Mouse (Mus musculus) 416B (cell line): ENCODE measurements around the gene Eif4g1.

ENCODE experiments used
- DNase-seq: peaks from one replicate; pipeline ENCODE4 v3.0.0; 2011; ENCODE audit warnings: low read depth

Eif4g1 gene

DNA sequence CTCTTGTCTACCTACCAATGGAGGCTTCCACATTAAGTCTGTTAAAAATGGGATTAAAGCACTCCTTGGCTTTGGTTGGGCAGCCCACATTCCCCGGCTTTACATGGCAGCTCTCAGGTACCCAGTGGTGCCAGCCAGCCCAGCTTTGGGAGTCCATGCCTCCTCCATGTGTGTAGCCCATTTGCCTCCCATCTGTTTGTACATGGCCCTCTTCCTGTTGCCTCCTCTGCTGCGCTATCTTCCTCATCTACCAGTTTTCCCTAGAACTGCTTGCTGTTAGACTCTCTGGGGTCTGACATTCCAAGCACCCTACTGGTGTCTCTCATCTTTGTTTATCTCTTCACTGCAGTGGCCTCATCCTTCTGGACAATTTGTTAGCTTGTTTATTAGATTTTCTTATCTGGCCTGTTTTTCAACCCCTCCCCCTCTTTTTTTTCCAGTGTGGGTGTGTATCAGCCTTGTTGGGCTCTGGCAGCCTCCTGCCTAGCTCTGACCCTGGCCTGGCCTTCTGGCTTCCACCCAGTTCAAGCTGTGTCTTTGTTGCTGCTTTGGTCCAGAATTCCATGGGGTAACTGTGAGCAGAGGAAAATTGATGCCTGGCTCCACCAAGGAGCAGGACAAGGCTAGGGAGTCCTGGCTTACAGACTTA, 38.4 kb downstream of the Eif4g1 start:
- DNase-seq: no peak

DNA sequence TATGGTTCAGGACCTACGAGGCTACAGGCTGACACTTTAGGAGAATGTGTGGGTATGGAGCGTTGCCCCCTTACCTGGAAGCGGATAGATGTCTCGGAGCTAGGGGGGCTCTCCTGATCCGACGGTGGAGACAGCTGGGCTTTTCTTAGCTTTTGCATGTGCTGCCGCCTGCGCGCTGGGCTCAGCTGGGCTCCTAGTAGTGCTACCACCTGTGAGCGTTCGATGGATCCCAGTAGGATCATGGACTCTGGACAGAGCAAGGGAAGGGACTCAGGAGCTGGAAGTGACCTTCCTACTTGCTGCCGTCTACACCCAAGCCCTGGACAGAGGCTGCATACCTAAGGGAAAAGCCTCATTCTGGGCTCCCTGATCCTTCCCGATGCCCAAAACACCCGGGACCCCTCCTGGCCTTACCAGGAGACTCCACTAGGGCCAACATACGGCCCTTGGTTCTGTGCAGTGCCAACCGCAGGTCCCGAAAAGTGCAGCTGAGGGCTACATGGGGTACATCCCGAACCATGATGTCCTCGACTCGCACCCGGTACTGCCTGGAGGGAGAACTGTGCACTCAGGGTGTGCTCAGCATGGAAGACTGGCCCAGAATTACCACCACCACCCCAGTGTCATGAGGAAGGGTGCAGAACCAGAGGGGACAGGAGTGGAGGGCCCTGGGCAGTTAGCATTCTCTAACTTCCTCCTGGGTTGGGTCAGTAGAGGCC, 40.3 kb downstream of the Eif4g1 start:
- no peak for DNase-seq

DNA sequence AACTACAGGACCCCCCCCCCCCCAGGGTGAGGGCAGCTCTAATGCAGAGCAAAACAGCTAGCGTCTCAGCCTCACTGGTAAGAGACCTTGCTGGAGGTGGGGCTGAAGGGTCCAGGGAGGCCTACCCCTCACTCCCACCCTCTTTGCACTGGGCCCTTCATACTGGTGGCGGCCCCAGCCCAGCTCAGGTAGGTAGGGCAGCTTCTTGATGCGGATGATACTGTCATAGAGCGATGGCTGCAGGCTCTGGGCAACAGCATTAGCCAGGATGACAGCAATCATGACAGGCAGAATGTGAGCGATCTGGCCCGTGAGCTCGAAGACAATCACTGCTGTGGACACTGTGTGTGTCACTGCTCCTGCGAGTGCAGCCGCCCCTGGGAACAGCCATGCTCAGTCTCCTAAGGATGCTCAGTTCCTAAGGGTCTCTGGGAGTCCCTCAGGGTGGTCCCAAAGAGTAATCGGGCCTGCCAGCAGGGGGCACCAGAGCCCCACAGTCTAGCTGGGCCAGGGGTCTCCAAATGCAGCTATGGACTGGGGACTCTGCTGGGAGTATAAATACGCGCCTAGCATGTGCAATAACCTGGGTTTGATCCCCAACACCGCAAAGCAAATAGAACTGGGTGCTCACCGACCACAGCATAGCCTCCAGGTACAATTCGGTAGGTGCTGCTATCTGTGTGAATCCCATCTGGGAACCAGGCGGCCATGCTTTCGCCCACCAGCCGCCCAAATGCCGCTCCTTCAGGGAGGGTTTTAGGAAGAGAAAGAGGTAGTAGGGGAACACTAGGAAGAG, 41.0 kb downstream of the Eif4g1 start:
- DNase-seq: no peak

DNA sequence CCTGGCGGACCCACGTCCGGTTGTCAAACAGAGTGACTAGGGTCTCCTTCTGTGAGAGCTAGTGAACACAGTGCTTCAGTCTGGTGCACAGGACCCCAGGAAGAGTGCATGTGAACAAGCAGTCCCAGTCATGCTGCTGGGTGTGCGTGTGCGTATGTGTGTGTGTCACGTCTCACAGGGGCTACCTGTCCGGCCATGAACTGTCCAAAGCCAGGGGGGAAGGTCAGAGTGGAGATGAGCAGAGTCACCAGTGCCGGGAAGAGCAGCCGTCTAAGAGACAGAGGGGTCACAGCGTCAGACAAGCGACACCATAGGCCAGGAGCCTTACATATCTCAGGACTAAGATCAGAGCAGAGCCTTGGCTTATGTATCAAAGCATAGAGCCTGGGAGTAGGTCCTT, 42.3 kb downstream of the Eif4g1 start:
- no peak for DNase-seq

DNA sequence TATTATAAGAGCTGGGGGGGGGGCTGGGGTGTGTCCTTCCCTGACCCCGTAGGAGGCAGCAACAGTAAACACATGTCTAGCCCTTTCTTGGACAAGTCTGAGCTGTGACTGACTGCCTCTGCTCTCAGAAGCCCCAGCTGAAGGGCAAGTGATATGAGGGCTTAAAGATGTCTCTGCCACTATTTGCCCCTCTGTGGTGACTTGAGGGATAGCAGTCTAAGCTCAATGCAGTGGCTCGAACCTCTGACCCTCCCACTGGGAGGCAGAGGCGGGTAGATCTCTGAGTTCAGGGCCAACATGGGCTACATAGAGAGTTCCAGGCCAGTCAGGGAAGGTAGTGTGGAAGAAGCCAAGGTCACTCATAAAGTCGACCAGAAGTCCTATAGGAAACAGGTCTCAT, 42.7 kb downstream of the Eif4g1 start:
- DNase-seq: peak; percentile 45

DNA sequence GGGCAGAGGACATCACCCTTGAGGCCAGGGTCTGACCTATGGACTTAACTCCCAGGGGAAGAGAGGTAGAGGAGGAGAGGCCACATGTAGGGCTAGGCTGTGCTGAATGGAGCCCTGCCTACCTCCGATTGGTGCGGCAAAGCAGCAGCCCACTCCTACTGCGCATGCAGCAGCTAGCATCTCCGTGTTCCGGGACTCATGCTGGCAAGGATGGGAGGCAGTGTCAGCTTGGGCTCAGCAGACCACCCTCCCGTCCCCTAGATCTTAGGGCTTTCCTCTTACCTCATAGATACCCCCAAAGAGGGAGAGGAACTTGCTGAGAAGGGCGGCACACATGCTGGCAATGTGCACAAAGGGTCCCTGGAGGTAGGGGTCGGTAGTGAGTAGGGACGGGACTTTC, 44.1 kb downstream of the Eif4g1 start:
- no peak for DNase-seq

DNA sequence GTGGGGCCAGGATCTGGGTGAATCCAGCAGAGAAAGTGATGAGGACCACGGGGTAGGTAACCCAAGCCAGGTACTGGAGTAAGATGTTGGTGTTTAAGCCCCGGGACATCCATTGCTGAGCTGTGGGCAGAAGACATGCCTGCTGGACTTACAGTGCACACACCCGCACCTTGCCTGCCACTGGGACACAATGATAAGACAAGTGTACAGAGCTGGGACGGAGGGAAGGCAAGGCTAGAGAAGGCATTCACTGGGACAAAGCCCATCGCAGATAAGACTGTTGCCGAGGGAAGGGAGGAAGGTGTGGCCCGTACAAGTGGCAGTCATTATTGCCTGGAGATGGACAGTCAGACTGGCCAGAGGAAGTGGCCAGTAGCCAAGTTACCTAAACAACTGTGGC, 44.8 kb downstream of the Eif4g1 start:
- DNase-seq: no peak

DNA sequence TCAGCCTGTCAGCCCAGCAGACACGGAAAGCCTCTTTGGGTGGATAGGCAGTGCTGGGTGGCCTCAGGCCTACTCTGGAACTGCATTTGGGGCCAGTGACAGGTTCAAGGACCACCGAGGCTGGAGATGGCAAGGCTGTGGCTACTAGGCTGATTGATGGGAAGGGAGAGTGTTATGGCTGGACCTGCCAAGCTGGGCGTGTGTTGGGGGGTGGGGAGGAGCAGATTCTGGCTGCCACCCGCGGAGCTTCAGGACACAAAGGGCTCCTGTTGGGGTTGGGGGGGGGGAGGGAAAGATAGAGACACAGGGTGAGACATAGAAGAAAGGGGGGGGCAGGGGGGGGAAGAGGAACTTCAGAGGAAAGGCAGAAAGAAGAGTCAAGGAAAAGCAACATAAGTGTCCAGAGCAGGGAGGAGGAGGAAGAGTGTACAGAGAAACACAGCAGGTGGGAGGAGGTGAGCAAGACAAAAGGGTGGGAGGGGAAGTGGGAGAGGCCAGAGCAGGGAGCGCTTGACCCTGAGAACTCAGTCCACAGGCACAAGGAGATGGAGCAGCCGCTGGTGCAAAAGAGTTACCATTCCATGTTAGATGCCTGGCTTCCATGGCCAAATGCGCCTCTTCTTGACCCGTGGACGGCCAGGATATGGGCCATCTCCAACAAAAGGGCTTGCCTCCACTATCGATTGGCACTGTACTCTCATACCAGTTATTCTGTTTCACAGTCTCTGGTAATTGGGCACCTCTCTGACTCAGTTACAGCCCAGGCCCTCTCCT, 46.4 kb downstream of the Eif4g1 start:
- no peak for DNase-seq

DNA sequence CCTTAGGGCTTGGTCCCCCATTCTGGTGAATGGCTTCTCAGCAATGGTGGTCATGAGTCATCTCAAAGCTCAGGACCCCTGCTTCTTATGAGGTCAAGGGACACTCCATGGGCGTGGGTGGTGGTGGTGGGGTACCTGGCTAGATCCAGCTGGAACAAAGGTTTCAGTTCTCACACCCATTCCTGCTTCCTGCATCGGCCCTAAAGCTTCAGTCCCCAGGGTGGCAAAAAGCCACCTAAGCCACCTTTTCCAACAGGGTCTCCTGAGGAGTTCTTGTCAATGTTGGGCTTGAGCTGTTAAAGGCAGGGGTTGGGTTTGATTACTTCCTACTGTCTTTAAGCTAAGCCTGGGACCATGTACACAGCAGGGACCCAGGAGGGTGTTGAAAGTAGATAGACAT, 47.0 kb downstream of the Eif4g1 start:
- DNase-seq: no peak

DNA sequence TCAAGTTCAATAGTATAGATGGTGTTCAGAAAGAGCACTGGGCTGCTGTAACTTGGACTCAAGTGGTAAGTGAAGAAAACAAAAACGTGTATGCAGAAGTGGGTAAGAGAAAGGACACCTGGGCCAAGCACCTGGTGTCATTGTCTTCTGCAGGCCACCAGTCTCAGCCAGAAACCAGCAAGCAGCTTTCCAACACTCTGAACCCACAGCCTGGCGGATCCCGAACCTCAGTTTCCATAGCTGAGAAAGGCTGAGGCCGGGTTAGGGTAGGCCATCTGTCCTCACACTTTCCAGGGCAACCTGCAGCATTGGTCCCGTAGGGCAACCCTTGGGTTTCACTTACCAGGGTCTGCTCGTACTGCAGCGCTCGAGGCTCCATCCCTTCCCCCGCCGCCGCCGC, 47.5 kb downstream of the Eif4g1 start:
- no peak for DNase-seq

DNA sequence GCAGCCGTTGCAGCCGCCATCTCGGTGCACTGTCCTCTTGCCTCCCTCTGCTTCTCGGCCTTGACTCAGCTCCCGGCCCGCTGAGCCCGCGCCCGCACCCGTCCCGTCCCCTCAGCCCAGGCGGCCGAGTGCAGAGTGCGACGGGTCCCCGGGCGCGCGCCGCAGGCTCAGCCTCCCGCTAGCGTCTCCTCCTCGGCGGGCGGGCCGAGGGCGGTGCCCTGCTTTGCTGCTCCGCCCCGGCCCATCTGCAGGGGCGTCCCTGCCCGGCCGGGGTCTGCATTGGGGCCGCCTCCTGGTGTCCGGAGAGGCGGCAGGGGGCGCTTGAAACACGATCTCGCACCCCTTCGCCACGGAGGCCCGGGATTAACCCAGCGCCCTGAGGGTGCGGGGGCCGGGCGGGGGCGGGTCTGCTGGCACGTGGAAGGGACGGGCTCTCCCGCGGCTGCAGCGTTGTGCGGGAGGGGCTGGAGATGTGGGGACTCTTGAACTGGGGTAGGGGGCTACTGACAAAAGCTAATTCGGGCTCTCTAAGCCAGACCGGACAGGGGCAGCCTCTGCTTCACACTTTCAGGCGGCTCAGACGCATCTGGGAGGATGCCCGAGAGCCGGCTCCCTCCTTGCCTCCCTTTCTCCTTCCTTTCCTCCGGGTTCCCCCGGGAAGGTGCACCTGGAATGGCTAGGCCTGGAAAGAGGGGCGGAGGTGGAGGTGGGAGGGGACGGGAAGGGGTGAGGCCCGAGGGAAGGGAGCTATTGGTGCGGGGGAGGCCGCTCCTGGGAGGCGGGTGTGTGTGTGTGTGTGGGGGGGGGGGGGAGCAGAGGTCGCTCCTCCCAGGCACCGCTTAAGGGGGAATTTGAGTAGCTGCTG, 48.1 kb downstream of the Eif4g1 start:
- DNase-seq: peak; percentile 69

DNA sequence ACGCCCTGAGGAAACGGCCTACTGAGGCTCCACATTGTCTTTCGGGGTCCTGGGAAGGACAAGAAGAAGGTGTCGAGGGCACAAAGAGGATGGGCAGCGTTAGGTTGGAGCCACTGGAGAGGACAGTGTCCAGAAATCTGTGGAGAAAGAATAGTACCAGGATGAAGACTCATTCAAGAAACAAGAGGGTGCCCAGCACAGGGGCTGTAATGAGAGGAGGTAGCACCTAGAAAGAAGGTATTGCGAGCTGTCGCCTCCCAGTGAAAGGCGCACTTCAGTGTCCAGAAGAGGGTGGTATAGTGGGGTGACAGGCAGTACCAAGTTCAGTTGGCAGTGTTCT, 48.7 kb downstream of the Eif4g1 start:
- no peak for DNase-seq

DNA sequence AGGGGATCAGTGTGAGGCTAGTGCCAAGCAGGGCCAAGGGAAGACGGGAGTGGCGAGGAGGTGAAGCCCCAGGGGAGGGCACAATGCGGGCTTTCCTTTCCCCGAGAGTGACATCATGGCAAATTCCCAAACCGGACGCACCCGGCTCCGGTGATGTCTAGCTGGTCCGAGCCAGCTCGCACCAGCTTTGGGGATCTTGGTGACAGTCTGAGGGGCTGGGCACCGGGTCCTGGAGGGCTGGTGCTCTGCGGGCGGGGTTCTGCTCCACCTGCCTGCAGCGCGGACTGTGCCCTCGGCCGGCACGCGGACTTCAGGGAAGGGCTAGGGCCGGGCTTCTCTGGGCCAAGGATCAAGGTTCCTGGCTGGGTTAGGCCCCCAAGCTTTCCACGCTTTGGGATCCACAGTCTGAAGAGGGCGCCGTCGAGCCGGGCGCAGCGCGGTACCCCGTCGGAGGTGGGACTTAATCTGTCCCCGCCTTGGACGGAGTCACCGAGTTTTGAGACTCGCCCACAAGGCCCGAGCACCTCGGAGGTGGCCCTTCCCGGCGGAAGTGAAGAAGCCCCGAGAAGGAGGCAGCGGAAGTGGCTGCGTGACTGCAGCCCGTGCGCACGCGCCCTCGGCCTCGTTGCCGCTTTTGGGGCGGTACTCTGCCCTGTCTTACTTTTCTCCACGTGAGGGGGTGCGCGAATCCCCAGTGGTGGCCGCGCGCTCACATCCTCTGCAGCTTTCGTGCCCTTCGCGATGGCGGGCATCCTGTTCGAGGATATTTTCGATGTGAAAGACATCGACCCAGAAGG, 49.3 kb downstream of the Eif4g1 start, which contains the start of the genes Polr2h and Clcn2:
TSS of gene Polr2h (plus strand) at position 485 of the 797 bp plus-strand sequence.
TSS of gene Clcn2 (minus strand) at position 566 of the 797 bp plus-strand sequence.
- peak; percentile 99 for DNase-seq

DNA sequence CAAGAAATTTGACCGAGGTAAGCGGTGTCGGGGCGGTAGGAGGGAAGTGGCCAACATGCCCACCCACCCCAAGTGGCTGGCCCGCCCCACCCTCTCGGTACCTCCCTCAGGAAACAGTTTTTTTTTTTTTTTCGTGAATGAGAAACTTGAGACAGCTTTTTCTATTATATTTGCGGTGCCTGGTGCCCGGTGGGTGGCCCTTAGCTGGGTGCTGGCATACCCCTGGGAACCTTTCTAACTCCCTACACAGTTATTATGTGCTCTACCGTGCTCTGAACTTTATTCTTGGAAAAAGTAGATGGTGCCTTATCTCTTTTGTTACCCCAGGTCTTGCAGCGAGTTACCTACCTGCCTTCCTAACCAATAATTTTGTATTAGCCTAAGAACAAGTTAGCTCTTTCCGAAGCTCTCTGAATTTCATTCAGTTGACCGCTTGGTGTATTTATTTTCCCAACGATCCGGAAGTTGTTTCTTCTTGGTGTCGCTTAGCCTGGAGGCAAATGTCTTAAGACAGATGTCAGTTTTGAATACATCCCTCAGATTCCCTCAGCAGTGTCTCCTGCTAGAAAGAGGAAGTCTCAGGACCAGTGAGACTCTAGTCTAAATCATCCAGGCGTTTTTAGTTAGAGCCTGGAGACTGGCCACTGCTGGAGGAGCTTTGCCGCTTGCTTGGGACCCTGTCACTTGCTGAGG, 50.0 kb downstream of the Eif4g1 start:
- peak; percentile 63 for DNase-seq

DNA sequence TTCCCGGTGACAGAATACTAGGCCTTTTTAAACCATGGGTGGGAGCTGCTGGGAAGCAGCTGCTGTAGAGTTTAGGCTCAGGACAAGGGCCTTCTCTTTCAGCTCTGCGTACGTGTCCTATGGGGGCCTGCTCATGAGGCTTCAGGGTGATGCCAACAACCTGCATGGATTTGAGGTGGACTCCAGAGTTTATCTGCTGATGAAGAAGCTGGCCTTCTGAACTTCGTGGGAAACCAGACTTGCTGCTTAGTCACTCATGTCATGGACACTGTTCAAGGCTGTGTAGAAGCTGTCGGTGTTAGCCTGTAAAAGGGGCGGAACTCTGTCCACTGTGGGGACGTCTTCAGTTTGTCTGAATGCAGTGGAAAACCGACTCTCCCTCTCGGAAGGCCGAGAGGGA, 53.7 kb downstream of the Eif4g1 start:
- no peak for DNase-seq

DNA sequence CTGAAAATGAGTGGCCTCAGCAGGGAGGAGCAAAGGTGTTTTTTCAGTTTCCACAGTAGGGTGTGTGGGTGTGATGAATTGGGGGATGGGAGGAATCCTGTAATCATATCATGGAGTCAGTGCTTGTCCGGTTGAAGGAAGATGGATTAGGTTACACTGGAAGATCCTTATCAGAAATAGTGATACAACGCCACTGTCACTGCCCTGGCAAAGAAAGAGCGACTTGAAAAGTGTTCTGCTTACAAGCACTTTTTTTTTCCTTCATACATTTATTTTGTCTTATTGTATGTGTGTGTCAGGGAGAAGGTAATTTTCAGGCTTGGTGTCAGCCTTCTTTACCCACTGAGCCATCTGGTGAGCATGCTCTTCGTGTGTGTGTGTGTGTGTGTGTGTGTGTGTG, 54.6 kb downstream of the Eif4g1 start:
- peak; percentile 32 for DNase-seq

DNA sequence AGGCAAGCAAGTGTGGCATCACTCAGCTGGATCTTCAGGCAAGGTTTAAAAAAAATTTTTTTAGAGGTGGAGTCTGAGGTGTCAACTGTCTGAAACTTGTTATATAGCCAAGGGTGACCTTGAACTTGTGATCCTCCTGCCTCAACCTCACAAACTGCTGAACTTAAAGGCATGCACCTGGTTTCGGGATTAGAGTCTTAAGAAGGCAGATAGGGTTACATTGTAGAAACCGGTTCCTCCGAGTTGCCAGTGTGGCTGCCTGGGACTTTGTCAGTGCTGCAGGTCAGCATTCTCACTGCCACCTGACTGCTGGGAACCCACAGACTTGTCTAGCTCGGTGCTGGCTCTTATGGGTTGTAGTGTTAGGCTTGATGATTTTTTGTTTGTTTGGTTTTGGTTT, 55.1 kb downstream of the Eif4g1 start:
- peak; percentile 20 for DNase-seq

DNA sequence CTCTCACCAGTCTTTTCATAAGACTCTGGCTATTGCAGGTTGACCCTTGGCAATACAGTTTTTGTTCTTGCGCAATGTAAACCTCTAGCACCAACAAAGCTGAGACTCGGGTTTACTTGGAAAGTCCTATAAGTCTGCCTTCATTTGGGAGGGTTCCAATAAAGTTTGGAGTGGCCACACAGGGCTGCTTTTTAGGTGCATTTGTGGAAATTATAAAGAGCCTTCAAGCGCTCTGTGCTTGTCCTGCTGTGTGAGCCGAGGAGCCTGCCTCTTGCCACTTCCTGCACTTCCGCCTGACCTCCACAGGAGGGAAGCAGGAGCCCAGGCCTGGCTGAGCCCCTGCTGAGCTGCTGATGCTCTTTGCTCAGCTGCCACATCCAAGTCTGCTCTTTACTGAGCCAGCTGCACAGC, 56.2 kb downstream of the Eif4g1 start:
- DNase-seq: peak; percentile 80

DNA sequence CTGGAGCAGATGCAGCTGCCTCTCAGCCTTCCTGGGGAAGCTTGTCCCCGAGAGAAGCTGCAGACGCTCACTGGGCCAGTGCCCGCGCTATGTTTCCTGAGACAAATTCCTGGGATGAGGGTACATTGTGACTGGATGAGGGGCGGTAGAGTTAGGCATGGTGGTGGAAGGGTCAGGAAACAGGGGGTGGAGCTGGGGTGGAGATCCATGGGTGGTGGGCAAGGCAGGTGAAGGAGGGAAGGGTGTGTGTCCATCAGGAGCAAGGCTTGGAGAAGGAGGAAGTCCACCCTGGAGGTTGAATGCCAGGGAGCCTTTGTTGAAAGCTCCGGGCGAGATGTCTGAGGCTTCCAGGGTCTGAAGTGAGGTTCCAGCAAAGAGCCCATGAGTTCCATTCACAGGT, 57.2 kb downstream of the Eif4g1 start:
- DNase-seq: no peak

DNA sequence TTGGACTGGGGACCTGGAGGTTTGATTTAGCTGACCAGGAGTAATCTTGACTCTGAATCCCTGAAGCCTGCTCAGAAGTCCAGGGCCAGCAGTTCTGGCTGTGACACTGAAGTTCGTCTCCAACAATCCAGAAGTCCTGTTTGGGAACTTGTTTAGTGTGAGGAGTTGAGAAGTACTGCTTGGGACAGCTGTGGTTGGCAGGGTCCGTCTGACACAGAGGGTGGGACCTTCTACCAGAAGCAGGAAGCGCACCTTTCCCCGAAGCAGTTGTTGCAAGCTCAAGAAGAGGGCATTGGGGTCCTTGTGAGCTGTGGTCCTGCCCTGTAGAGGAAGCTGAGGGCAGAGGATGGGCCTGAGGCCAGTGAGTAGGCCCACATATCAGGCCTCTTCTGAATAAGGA, 57.6 kb downstream of the Eif4g1 start:
- DNase-seq: no peak
